Mouse (Mus musculus) ES-E14 (cell line): ENCODE data around the gene Ppil6.

Experiments used
- CHD2 ChIP-seq: IDR thresholded peaks from 2 replicates; pipeline ENCODE4 v1.6.1; 2014; ENCODE audit warnings: mild to moderate bottlenecking, low read depth, low read length, inconsistent platforms
- HCFC1 ChIP-seq: IDR thresholded peaks from 2 replicates; pipeline ENCODE4 v1.6.1; 2012; ENCODE audit warnings: low read length, inconsistent platforms, borderline replicate concordance; ENCODE audit not compliant: insufficient read depth
- MAFK ChIP-seq: IDR thresholded peaks from 2 replicates; pipeline ENCODE4 v1.6.1; 2014; ENCODE audit warnings: mild to moderate bottlenecking, low read depth, low read length, inconsistent platforms; ENCODE audit not compliant: insufficient read depth
- ZC3H11A ChIP-seq: IDR thresholded peaks from 2 replicates; pipeline ENCODE4 v1.6.1; 2012; ENCODE audit warnings: low read depth, mild to moderate bottlenecking, inconsistent platforms, low read length, borderline replicate concordance
- ZNF384 ChIP-seq: IDR thresholded peaks from 2 replicates; pipeline ENCODE4 v1.6.1; 2012; ENCODE audit warnings: low read depth, low read length, inconsistent platforms

- TF ChIP-seq ZC3H11A = no peak
- no peak for TF ChIP-seq ZNF384
- no peak for TF ChIP-seq MAFK
- no peak for TF ChIP-seq HCFC1
- TF ChIP-seq CHD2 = no peak
Observed at GRCm38 (mm10) chr10:41474981-41475391, 15.3 kb upstream of the Ppil6 start.
